Mouse (Mus musculus) forebrain, embryonic 16.5 days (tissue): ENCODE results near the gene Arl6ip4. TPM values are rescaled to one million over a fixed set of nuclear protein-coding genes. Genes with fewer than 3 reads are reported as not detected.

Experiments used
- ATAC-seq: fragments of 200-750 bp; cut with Nextera tagmentation; 2 replicates; pipeline ENCODE4 v1.8.0; 2017; ENCODE audit warnings: mild to moderate bottlenecking, moderate library complexity
- H3K27ac ChIP-seq: fragments of 300-500 bp; sonication (generic); 2 replicates; pipeline ENCODE4 v1.5.1; 2014; ENCODE audit warnings: low read length, control low read depth
- H3K27me3 ChIP-seq: fragments of 300-500 bp; sonication (generic); replicated peaks from 2 replicates; pipeline ENCODE4 v1.6.1; 2014; ENCODE audit warnings: low read length; ENCODE audit not compliant: control insufficient read depth, insufficient read depth
- H3K36me3 ChIP-seq: fragments of 300-500 bp; sonication (generic); 2 replicates; pipeline ENCODE4 v1.6.1; 2014; ENCODE audit not compliant: control insufficient read depth, insufficient read depth
- H3K4me1 ChIP-seq: fragments of 300-500 bp; sonication (generic); replicated peaks from 2 replicates; pipeline ENCODE4 v1.6.1; 2014; ENCODE audit warnings: low read length; ENCODE audit not compliant: control insufficient read depth, insufficient read depth
- H3K4me2 ChIP-seq: fragments of 300-500 bp; sonication (generic); 2 replicates; pipeline ENCODE4 v1.6.1; 2014; ENCODE audit warnings: mild to moderate bottlenecking, low read length, control low read depth
- H3K4me3 ChIP-seq: fragments of 300-500 bp; sonication (generic); replicated peaks from 2 replicates; pipeline ENCODE4 v1.5.1; 2014; ENCODE audit warnings: mild to moderate bottlenecking, low read length, control low read depth
- H3K9ac ChIP-seq: fragments of 300-500 bp; sonication (generic); replicated peaks from 2 replicates; pipeline ENCODE4 v1.6.1; 2014; ENCODE audit warnings: low read depth, low read length, control low read depth
- H3K9me3 ChIP-seq: fragments of 300-500 bp; sonication (generic); 2 replicates; pipeline ENCODE4 v1.6.1; 2016; ENCODE audit warnings: low read length; ENCODE audit not compliant: control insufficient read depth
- WGBS: fragments of 180-500 bp; shearing (Covaris S2); extraction: QIAGEN DNeasy Blood & Tissue Kit; methylation state at CpG from one replicate; pipeline ENCODE4 v1.1.7; 2014; 5-methylcytosine and 5-hydroxymethylcytosine counted together
- polyA plus RNA-seq: library from polyadenylated mRNA; unstranded; fragments of >200 nt; fragmentation: Nextera tagmentation; extraction: Ambion mirVana; gene quantifications from 2 replicates; pipeline ENCODE4 v1.2.1, GENCODE M21; 2015

The Arl6ip4 gene
- polyA plus RNA-seq, 1 experiment from 2014 or later = 71.0 TPM

DNA sequence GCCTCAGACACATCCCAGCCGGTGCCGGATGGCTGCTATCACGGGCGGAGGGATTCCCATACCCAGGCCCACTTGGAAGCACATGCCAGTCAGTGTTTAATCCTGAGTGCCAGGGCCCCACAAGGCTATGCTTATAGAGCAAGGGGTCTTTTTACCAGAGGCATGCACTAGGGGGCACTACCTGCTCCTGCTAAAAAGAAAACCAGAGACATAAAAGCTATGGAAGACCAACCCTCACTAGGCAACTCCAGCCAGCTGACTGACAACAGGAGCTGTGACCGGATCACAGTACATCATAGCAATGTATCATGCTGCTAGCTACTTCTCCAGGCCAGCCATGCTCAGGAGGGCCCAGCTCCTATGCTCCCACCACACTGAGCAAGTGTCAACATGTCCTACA lies 46.7 kb downstream of the Arl6ip4 start:
- H3K27me3 ChIP-seq = no peaks in the 10 kb centered on the region
- no peaks in the 10 kb centered on the region for H3K36me3 ChIP-seq
- 37% methylated on average over 5 of the region's 5 CpGs for WGBS
- no peak overlapping the region for H3K4me2 ChIP-seq
- no peak overlapping the region for H3K9ac ChIP-seq
- peaks cover 45% of the 10 kb centered on the region for H3K4me1 ChIP-seq
- no peak overlapping the region for H3K4me3 ChIP-seq
- ATAC-seq = peak; percentile 49
- no peak overlapping the region for H3K27ac ChIP-seq
- no peaks in the 10 kb centered on the region for H3K9me3 ChIP-seq

DNA sequence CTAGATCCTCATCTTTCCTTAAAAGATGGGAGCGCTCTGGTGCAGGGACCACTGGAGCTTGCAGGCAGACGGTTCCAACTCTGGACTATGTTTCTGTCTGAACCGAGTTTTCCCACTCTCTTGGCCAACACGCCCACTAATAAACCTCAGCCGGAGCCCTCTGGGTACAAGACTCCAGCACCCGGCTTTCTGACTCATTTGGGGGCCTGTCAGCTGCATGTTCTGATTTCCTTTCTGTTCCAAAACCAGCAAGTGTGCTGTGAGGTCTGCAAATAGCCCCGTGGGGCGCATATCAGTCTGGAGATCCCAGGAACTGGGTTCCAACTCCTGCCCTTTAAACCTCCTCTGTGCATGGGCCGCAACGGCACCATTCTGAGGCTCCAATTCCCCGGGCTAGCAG lies 47.6 kb downstream of the Arl6ip4 start:
- WGBS = 85% methylated on average over 11 of the region's 11 CpGs
- H3K4me1 ChIP-seq = peaks cover 49% of the 10 kb centered on the region
- H3K9me3 ChIP-seq = no peaks in the 10 kb centered on the region
- no peak overlapping the region for H3K27ac ChIP-seq
- H3K4me2 ChIP-seq = no peak overlapping the region
- no peaks in the 10 kb centered on the region for H3K27me3 ChIP-seq
- H3K36me3 ChIP-seq = no peaks in the 10 kb centered on the region
- ATAC-seq = no peak
- no peak overlapping the region for H3K4me3 ChIP-seq
- H3K9ac ChIP-seq = no peak overlapping the region

DNA sequence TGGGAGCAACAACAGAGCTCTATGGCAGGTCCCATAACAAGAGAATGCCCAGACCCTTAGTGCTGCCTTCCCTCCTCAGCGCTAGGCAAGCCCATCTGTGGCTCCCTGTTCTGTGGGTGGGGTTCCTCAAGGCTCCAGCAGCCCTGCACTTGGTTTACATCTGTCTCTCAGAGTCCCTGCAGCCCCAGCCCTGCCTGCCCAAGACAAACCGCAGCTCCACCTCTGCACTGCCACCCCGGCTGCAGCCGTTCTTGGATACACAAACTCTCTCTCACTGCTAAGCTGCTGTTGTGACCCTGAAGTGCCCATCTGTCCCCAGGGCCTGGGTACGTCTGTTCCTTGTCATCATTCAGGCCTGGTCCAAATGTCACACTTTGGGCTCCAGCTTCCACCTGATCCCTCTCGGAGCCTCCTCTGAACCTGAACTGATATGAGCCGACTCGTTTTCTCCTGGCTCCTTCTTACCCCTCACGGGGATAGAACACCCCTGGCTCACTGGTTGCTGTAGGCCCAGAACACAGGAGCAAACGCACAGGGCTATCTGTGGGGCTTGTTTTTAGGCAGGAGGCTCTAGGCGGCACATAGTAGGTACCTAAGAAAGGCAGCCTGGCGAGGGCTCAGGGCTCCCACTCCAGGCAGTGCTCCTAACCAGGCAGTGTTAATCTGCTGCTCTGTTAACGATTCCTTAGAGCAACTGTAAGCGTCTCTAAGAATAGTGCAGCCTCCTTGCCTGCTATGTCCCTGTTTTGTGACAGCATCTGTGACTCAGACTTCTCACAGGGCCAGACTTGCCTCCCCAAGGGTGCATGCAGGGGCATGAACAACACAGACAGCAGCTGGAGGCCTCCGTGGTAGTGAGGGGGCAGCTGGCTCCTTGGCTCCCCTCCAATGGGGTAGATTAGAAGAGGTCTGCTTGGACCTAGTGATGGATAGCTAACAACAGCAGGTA lies 50.0 kb downstream of the Arl6ip4 start:
- H3K4me1 ChIP-seq = peaks cover 61% of the 10 kb centered on the region
- no peaks in the 10 kb centered on the region for H3K36me3 ChIP-seq
- 0 out of 2 replicates have a peak overlapping the region, but pooled peaks have one; percentile 2 for H3K27ac ChIP-seq
- no peaks in the 10 kb centered on the region for H3K9me3 ChIP-seq
- no peaks in the 10 kb centered on the region for H3K27me3 ChIP-seq
- no peak overlapping the region for H3K4me3 ChIP-seq
- 38% methylated on average over 15 of the region's 15 CpGs for WGBS
- no peak overlapping the region for H3K9ac ChIP-seq
- H3K4me2 ChIP-seq = no peak overlapping the region
- ATAC-seq = 0 out of 2 replicates have a peak, but pooled peaks have one; percentile 34

DNA sequence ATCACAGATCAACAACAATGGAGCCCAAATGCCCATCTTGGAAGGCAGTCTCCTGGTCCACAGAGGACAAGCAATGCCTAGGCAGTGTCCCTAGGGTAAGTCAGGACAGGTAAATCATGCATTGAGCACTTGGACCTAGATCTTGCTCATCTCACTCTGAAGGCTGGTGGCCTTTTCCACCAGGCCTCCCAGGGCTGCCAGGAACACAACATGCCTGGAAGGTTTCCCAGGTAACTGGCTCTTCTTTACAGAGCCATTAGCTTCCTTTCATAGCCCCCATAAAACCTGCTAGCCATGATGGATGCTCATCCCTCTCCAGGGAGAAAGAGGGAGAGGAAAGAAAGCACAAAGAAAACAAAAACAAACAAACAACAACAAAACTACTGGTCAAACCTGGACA lies 50.9 kb downstream of the Arl6ip4 start:
- peaks cover 62% of the 10 kb centered on the region for H3K4me1 ChIP-seq
- H3K9ac ChIP-seq = no peak overlapping the region
- H3K27me3 ChIP-seq = no peaks in the 10 kb centered on the region
- H3K4me3 ChIP-seq = no peak overlapping the region
- no peak for ATAC-seq
- no peaks in the 10 kb centered on the region for H3K36me3 ChIP-seq
- no peak overlapping the region for H3K27ac ChIP-seq
- H3K4me2 ChIP-seq = no peak overlapping the region
- no peaks in the 10 kb centered on the region for H3K9me3 ChIP-seq

DNA sequence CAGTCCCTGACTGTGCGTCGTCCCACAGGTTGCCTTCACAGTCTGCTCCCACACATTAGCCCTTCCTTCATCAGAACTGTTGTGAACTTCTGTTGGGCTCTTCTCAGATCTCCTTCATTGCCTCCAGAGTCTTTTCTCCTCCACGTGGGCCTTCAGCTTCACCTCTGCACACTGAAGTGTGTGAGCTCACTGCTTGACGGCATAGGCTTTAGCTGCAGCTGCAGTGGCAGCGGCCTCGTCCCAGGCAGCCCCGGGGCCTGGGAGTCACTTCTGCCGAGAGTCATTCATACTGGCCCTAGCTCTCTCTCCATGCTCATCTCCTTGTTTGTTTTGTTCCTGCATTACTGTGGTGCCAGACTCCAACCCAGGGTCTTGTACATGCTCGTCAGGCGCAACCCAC lies 51.7 kb downstream of the Arl6ip4 start:
- Histone ChIP-seq H3K36me3 (no peaks in the 10 kb centered on the region), H3K9ac (no peak overlapping the region), H3K4me3 (no peak overlapping the region), H3K9me3 (no peaks in the 10 kb centered on the region), H3K27me3 (no peaks in the 10 kb centered on the region), H3K27ac (no peak overlapping the region), H3K4me2 (no peak overlapping the region), H3K4me1 (peaks cover 57% of the 10 kb centered on the region)
- WGBS = 69% methylated on average over 10 of the region's 10 CpGs
- no peak for ATAC-seq

Other genes starting within 250 kb of the Arl6ip4 start
- 0.54 and 0.58 TPM in 2 replicates for gene Hcar1, start 236.1 kb upstream of the Arl6ip4 start, polyA plus RNA-seq
- gene Denr, start 208.9 kb upstream of the Arl6ip4 start, polyA plus RNA-seq = 127 and 129 TPM in 2 replicates
- 2.3 and 2.4 TPM in 2 replicates for gene Gm43518, start 188.7 kb upstream of the Arl6ip4 start, polyA plus RNA-seq
- gene Ccdc62, start 185.4 kb upstream of the Arl6ip4 start, polyA plus RNA-seq = 3.0 and 4.9 TPM in 2 replicates
- gene Hip1r, start 142.5 kb upstream of the Arl6ip4 start, polyA plus RNA-seq = 33.3 and 35.7 TPM in 2 replicates
- gene Vps37b, start 83.8 kb upstream of the Arl6ip4 start, polyA plus RNA-seq = 104 and 112 TPM in 2 replicates
- gene Abcb9, start 20.3 kb upstream of the Arl6ip4 start, polyA plus RNA-seq = 11.3 and 13.4 TPM in 2 replicates
- 37.4 and 38.6 TPM in 2 replicates for gene Ogfod2, start 3.8 kb upstream of the Arl6ip4 start, polyA plus RNA-seq
- 13.7 and 14.4 TPM in 2 replicates for gene Pitpnm2, start 133.7 kb downstream of the Arl6ip4 start, polyA plus RNA-seq
- 17.0 and 17.1 TPM in 2 replicates for gene Mphosph9, start 211.9 kb downstream of the Arl6ip4 start, polyA plus RNA-seq
- 17.4 and 18.8 TPM in 2 replicates for gene 2810006K23Rik, start 212.0 kb downstream of the Arl6ip4 start, polyA plus RNA-seq
- gene Cdk2ap1, start 247.0 kb downstream of the Arl6ip4 start, polyA plus RNA-seq = 60.5 and 74.2 TPM in 2 replicates